Comparison of ENCODE assay signal across 28 mouse cellular contexts in the genomic region with DNA sequence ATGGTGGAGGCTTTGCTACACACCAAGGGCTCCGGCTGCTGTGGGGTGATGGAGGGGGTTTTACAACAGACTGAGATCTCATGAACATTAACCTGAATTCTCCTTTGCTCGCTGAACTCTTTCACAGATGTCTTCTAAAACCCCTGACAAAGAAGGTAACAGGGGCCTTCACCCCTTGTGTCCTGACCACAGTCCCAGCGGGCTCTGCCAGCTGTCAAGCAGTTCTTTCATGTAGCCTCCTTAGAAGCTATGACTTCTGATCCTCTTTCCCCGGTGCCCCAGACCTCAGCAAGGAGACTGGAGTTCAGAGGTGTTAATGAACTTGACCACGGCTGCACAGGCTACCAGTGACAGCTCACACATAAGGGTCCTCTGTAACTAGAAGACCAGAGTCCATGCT.
"Had no signal": no experiment of that assay in that cellular context is flagged by ENCODE, and none has a peak within 500 bp of the region (broad histone marks: within the 10 kb centered on the region; RNA-seq: fewer than 3 reads in every experiment).

No protein-coding gene starts in this region.

- H3K27me3 ChIP-seq: embryonic facial prominence, embryonic 12.5 days; embryonic facial prominence, embryonic 13.5 days; embryonic facial prominence, embryonic 15.5 days; forebrain, embryonic 12.5 days; forebrain, embryonic 13.5 days; forebrain, embryonic 15.5 days had no signal

- H3K9ac ChIP-seq: embryonic facial prominence, embryonic 12.5 days; embryonic facial prominence, embryonic 13.5 days; embryonic facial prominence, embryonic 15.5 days; forebrain, embryonic 12.5 days; forebrain, embryonic 13.5 days; forebrain, embryonic 15.5 days; forebrain, postnatal 0 days had no signal

- H3K27ac ChIP-seq: embryonic facial prominence, embryonic 10.5 days; embryonic facial prominence, embryonic 12.5 days; embryonic facial prominence, embryonic 13.5 days; embryonic facial prominence, embryonic 15.5 days; forebrain, embryonic 10.5 days; forebrain, embryonic 12.5 days; forebrain, embryonic 13.5 days; forebrain, embryonic 15.5 days; gastrocnemius, adult 2 months had no signal

- H3K4me1 ChIP-seq: embryonic facial prominence, embryonic 12.5 days; embryonic facial prominence, embryonic 13.5 days; embryonic facial prominence, embryonic 15.5 days; forebrain, embryonic 15.5 days had no signal

- ATAC-seq: forebrain, embryonic 13.5 days; forebrain, embryonic 14.5 days; forebrain, embryonic 15.5 days; forebrain, embryonic 16.5 days; forebrain, postnatal 0 days had no signal

- H3K4me3 ChIP-seq: embryonic facial prominence, embryonic 10.5 days; embryonic facial prominence, embryonic 12.5 days; embryonic facial prominence, embryonic 13.5 days; embryonic facial prominence, embryonic 15.5 days; erythroblast, embryonic 14.5 days; forebrain, embryonic 10.5 days; forebrain, embryonic 12.5 days; forebrain, embryonic 13.5 days; forebrain, embryonic 15.5 days; gastrocnemius, adult 2 months had no signal

- DNase-seq: cerebellum, adult 18-20 months; cerebellum, adult 2 months; cerebellum, adult 8-10 months; cerebellum, adult 9-10 months; cerebellum, adult 9-11 months; cerebellum, postnatal 10 days; cerebellum, postnatal 14 days; cerebellum, postnatal 25 days; cerebellum, postnatal 36 days; embryo, embryonic 11 days; forebrain, postnatal 0 days; gastrocnemius, adult 2 months; gastrocnemius, postnatal 10 days; gastrocnemius, postnatal 14 days; gastrocnemius, postnatal 25 days; gastrocnemius, postnatal 36 days; heart, adult 18-20 months had no signal

- H3K4me2 ChIP-seq: embryonic facial prominence, embryonic 12.5 days; embryonic facial prominence, embryonic 13.5 days; embryonic facial prominence, embryonic 15.5 days; forebrain, embryonic 12.5 days; forebrain, embryonic 13.5 days; forebrain, embryonic 15.5 days had no signal

- H3K36me3 ChIP-seq: forebrain, embryonic 15.5 days had no signal

- H3K9me3 ChIP-seq: embryonic facial prominence, embryonic 12.5 days; embryonic facial prominence, embryonic 15.5 days; forebrain, embryonic 10.5 days; forebrain, embryonic 13.5 days had no signal
